Mouse (Mus musculus): Measurements from ENCODE around the gene Cpn2. TPM values are rescaled to one million over a fixed set of nuclear protein-coding genes. Genes with fewer than 3 reads are reported as not detected.

Gene Cpn2
- 1.1 and 2.4 TPM in 2 replicates for polyA plus RNA-seq (2012; rRNA removed; ENCODE audit: low replicate concordance)

DNA sequence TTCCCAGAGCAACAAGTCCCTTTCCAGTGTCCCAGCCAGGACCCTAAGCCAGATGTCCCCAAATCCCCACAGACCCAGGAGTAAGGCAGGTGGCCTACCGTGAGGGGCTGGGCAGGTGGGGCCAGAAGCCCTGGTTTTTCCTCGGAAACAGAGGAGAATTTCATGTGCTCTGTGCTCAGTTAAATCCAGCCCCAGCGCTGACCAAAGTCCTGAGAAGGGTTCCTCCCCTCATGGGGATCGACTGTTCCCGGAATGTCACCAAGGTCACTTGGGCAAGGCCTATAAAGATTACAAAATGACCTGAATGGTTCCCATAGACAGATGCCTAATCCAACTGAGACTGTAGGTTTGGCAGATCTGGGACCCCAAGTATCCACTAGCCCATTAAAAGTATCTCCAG lies at the start of gene Cpn2:
Gene Cpn2, minus strand, starts transcription at position 141 of the 400 bp plus-strand sequence.

DNA sequence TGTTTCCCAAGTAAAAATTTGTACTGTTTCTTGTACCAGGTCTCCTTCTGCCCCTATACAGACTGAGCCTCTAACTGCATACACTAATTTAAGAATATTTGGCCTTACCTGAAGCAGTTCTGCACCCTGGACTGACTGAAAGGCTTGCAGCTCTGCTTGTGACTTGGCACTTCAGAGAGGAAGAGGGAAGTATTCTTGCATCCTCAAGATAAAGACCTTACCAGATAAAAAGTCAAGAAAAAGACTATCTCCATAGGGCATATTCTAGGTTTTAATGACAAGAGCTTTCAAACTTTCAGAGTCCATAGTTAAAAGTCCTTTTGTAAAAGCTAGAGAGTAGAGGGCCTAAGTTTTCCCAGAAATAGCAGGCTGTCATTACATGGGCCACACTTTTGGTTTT lies 43.3 kb upstream of the Cpn2 start, which contains the start of gene Gp5:
Gene Gp5, minus strand, starts transcription at position 133 of the 400 bp plus-strand sequence.

DNA sequence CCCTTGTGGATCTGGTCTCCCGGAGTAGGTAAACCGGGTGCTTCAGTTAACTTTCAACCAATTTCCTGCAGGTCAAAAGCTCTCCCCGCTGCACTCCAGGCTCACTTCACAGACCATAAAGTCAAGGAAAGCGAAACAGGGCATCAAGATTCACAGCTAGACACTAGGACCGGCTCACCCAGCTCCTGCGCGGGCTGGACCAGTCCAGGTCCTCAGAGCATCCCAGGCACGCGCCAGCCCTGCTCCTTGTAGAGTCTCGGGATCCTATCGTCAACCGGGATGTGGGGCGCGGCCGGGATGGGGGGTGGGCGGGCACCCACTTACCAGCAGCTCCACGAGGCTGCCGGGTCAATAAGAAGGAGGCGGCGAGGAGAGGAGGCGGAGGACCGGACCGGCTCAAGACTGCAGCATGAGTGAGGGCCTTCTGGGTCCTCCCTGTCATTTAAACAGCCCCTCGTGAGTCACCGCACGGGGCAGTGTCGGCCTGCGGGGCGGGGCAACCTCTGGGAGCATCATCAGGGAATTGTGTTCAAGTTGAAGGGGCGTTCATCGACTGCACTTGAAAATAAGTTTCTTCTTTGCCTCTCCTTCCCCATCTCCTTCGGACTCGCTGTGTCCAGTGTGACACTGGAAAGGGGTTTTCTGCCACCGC lies 15.7 kb upstream of the Cpn2 start, which contains the start of gene Lrrc15:
Gene Lrrc15, minus strand, starts transcription at position 413 of the 652 bp plus-strand sequence.

Other genes with a start within 250 kb of the Cpn2 start
- gene Hes1, start 203.1 kb downstream of the Cpn2 start, polyA plus RNA-seq (2012; rRNA removed; ENCODE audit: low replicate concordance): 53.6 and 259 TPM in 2 replicates
- gene Lrrc15, start 15.8 kb upstream of the Cpn2 start, polyA plus RNA-seq (2012; rRNA removed; ENCODE audit: low replicate concordance): 4.2 and 5.7 TPM in 2 replicates
- gene Gp5, start 43.3 kb upstream of the Cpn2 start, polyA plus RNA-seq (2012; rRNA removed; ENCODE audit: low replicate concordance): 0.75 and 2.0 TPM in 2 replicates
- 44.3 and 53.0 TPM in 2 replicates for gene Atp13a3, start 138.5 kb upstream of the Cpn2 start, polyA plus RNA-seq (2012; rRNA removed; ENCODE audit: low replicate concordance)

Data from mammary gland, adult 2 months (tissue).